Mouse (Mus musculus): ENCODE measurements around the gene Abcf1. TPM values are rescaled to one million over a fixed set of nuclear protein-coding genes. Genes with fewer than 3 reads are reported as not detected.
A peak's percentile ranks its signal among the peaks of the same experiment; 100 is the strongest.
"Not testable (repeated sequence)": the region's sequence is repeated elsewhere in the genome, so short reads cannot be mapped to it uniquely, and the experiment has no call there.

The Abcf1 gene
- 103 and 113 TPM in 2 replicates for polyA plus RNA-seq (2014; fragmentation: Nextera tagmentation; extraction: Ambion mirVana)

- Histone ChIP-seq H3K9ac (ENCODE audit: low read length) (peak within 1 kb of the TSS; percentile 81), H3K4me2 (ENCODE audit: low read depth) (peak within 1 kb of the TSS; percentile 84), H3K4me3 (ENCODE audit: low read depth, low read length) (peak within 1 kb of the TSS; percentile 92), H3K36me3 (ENCODE audit: control insufficient read depth, insufficient read depth, low read length) (peaks cover 10% of the 10 kb centered on the region), H3K27me3 (ENCODE audit: control insufficient read depth, insufficient read depth, low read length) (no peaks in the 10 kb centered on the region), H3K27ac (ENCODE audit: low read depth, low read length) (peak within 1 kb of the TSS; percentile 42; the same call in 1 of the 2 replicates), H3K9me3 (ENCODE audit: control insufficient read depth, low read length) (no peaks in the 10 kb centered on the region), H3K4me1 (ENCODE audit: control insufficient read depth, insufficient read depth, low read length) (peaks cover 7% of the 10 kb centered on the region)
- ATAC-seq (ENCODE audit: insufficient read depth, low FRiP score, low TSS enrichment) = peak; percentile 98
- WGBS = under 1% methylated on average over 68 of the region's 68 CpGs
- peak; percentile 99 for DNase-seq (ENCODE audit: low spot score)
Observed at GRCm38 (mm10) chr17:35969418-35970389, at the start of gene Abcf1. Gene Abcf1, minus strand, starts transcription at chr17:35969761.

DNA sequence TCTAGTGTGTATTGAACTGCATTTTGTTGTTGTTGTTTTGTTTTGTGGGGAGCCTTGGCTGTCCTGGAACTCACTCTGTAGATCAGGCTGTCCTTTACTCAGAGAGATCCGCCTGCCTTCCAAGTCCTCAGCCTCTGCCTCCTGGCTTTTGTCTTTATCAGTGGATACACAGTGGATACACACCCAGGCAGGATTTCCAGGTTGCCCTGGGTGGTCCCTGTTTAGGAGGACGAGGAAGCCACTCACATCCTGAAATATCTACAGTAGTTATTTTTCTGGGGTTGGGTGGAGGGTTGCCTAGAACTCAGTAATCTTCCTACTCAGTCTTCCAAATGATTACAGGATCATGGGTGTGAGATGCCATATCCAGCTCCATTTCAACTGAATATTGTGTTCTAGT, 49.4 kb upstream of the Abcf1 start:
- Histone ChIP-seq H3K36me3 (ENCODE audit: control insufficient read depth, insufficient read depth, low read length) (peaks cover 7% of the 10 kb centered on the region), H3K4me3 (ENCODE audit: low read depth, low read length) (no peak overlapping the region), H3K9me3 (ENCODE audit: control insufficient read depth, low read length) (no peaks in the 10 kb centered on the region), H3K27ac (ENCODE audit: low read depth, low read length) (no peak overlapping the region), H3K9ac (ENCODE audit: low read length) (no peak overlapping the region), H3K4me1 (ENCODE audit: control insufficient read depth, insufficient read depth, low read length) (0 out of 2 replicates have a peak, but pooled peaks cover 2% of the 10 kb centered on the region), H3K4me2 (ENCODE audit: low read depth) (no peak overlapping the region), H3K27me3 (ENCODE audit: control insufficient read depth, insufficient read depth, low read length) (no peaks in the 10 kb centered on the region)
- DNase-seq (ENCODE audit: low spot score) = no peak
- no peak for ATAC-seq (ENCODE audit: insufficient read depth, low FRiP score, low TSS enrichment)
- WGBS = 74% methylated on average over 2 of the region's 2 CpGs

- H3K4me1 ChIP-seq (ENCODE audit: control insufficient read depth, insufficient read depth, low read length) = 0 out of 2 replicates have a peak, but pooled peaks cover 2% of the 10 kb centered on the region
- H3K36me3 ChIP-seq (ENCODE audit: control insufficient read depth, insufficient read depth, low read length) = peaks cover 7% of the 10 kb centered on the region
- no peak overlapping the region for H3K4me3 ChIP-seq (ENCODE audit: low read depth, low read length)
- no peak for ATAC-seq (ENCODE audit: insufficient read depth, low FRiP score, low TSS enrichment)
- H3K9me3 ChIP-seq (ENCODE audit: control insufficient read depth, low read length) = no peaks in the 10 kb centered on the region
- H3K4me2 ChIP-seq (ENCODE audit: low read depth) = no peak overlapping the region
- H3K27me3 ChIP-seq (ENCODE audit: control insufficient read depth, insufficient read depth, low read length) = no peaks in the 10 kb centered on the region
- H3K9ac ChIP-seq (ENCODE audit: low read length) = no peak overlapping the region
- no peak for DNase-seq (ENCODE audit: low spot score)
- WGBS = 90% methylated on average over 5 of the region's 5 CpGs
- H3K27ac ChIP-seq (ENCODE audit: low read depth, low read length) = no peak overlapping the region
Observed at GRCm38 (mm10) chr17:36017046-36017445, 47.5 kb upstream of the Abcf1 start.

DNA sequence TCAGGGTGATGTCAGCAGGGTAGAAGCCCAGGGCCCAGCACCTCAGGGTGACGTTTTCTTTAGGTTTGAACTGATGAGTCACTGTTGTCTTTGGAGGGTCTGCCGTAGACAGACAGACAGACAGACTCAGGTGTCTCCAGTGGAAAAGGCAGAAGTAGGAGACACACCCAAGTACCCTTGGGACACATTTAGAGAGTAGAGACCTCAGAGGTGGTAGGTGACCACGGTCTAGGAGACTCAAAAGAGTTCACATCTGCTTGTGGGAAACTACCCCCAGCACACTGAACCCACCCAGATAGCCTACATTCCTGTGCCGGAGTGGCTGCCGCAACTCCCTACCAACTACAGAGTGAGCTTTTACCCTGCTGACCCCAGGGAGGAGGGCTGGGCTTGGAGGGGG, 45.4 kb upstream of the Abcf1 start:
- ATAC-seq (ENCODE audit: insufficient read depth, low FRiP score, low TSS enrichment) (no peak), DNase-seq (ENCODE audit: low spot score) (no peak)
- no peak overlapping the region for H3K27ac ChIP-seq (ENCODE audit: low read depth, low read length)

GRCm38 (mm10) chr17:36004409-36004808, 34.8 kb upstream of the Abcf1 start:
- 96% methylated on average over 7 of the region's 7 CpGs for WGBS
- not testable (repeated sequence) for H3K4me3 ChIP-seq (ENCODE audit: low read depth, low read length); DNase-seq (ENCODE audit: low spot score)

More for the DNA sequence above, 45.4 kb upstream of the Abcf1 start:
- Histone ChIP-seq H3K27me3 (ENCODE audit: control insufficient read depth, insufficient read depth, low read length) (no peaks in the 10 kb centered on the region), H3K36me3 (ENCODE audit: control insufficient read depth, insufficient read depth, low read length) (peaks cover 7% of the 10 kb centered on the region), H3K9me3 (ENCODE audit: control insufficient read depth, low read length) (no peaks in the 10 kb centered on the region), H3K4me2 (ENCODE audit: low read depth) (no peak overlapping the region), H3K4me3 (ENCODE audit: low read depth, low read length) (no peak overlapping the region), H3K9ac (ENCODE audit: low read length) (no peak overlapping the region), H3K4me1 (ENCODE audit: control insufficient read depth, insufficient read depth, low read length) (no peaks in the 10 kb centered on the region)
- 91% methylated on average over 5 of the region's 5 CpGs for WGBS

GRCm38 (mm10) chr17:36003331-36003730, 33.8 kb upstream of the Abcf1 start:
- Histone ChIP-seq H3K36me3 (ENCODE audit: control insufficient read depth, insufficient read depth, low read length) (peaks cover 2% of the 10 kb centered on the region; the same call in 1 of the 2 replicates), H3K4me2 (ENCODE audit: low read depth) (no peak overlapping the region), H3K9me3 (ENCODE audit: control insufficient read depth, low read length) (no peaks in the 10 kb centered on the region), H3K9ac (ENCODE audit: low read length) (no peak overlapping the region), H3K4me3 (ENCODE audit: low read depth, low read length) (no peak overlapping the region), H3K4me1 (ENCODE audit: control insufficient read depth, insufficient read depth, low read length) (no peaks in the 10 kb centered on the region), H3K27me3 (ENCODE audit: control insufficient read depth, insufficient read depth, low read length) (no peaks in the 10 kb centered on the region), H3K27ac (ENCODE audit: low read depth, low read length) (no peak overlapping the region)
- ATAC-seq (ENCODE audit: insufficient read depth, low FRiP score, low TSS enrichment) (no peak), DNase-seq (ENCODE audit: low spot score) (no peak)
- whole genome bisulfite sequencing = 91% methylated on average over 7 of the region's 7 CpGs

More at GRCm38 (mm10) chr17:36004409-36004808, 34.8 kb upstream of the Abcf1 start:
- H3K4me1 ChIP-seq (ENCODE audit: control insufficient read depth, insufficient read depth, low read length); ATAC-seq (ENCODE audit: insufficient read depth, low FRiP score, low TSS enrichment); H3K36me3 ChIP-seq (ENCODE audit: control insufficient read depth, insufficient read depth, low read length); H3K27me3 ChIP-seq (ENCODE audit: control insufficient read depth, insufficient read depth, low read length); H3K9ac ChIP-seq (ENCODE audit: low read length); H3K9me3 ChIP-seq (ENCODE audit: control insufficient read depth, low read length); H3K4me2 ChIP-seq (ENCODE audit: low read depth); H3K27ac ChIP-seq (ENCODE audit: low read depth, low read length): not testable (repeated sequence)

DNA sequence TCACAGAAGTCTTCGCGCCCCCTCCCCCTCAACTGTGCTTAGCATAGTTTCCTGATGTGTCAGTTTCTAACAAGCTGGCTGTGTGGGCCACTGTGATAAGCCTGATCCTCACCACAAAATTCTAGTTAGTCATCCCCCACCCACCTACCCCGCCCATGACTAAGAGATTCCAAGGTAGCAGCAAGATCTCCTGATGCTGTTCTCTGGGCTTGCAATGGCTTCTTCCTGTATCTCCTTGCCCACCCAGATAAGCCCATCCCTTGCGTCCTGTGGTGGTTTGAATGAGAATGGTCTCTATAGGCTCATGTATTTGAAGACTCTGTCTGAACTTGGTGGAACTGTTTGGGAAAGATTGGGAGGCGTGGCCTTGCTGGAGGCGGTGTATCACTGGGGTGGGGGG, 32.4 kb upstream of the Abcf1 start:
- Histone ChIP-seq H3K27ac (ENCODE audit: low read depth, low read length) (no peak overlapping the region), H3K36me3 (ENCODE audit: control insufficient read depth, insufficient read depth, low read length) (peaks cover 2% of the 10 kb centered on the region; the same call in 1 of the 2 replicates), H3K9me3 (ENCODE audit: control insufficient read depth, low read length) (no peaks in the 10 kb centered on the region), H3K4me3 (ENCODE audit: low read depth, low read length) (no peak overlapping the region), H3K4me2 (ENCODE audit: low read depth) (no peak overlapping the region), H3K4me1 (ENCODE audit: control insufficient read depth, insufficient read depth, low read length) (no peaks in the 10 kb centered on the region), H3K9ac (ENCODE audit: low read length) (no peak overlapping the region), H3K27me3 (ENCODE audit: control insufficient read depth, insufficient read depth, low read length) (no peaks in the 10 kb centered on the region)
- DNase-seq (ENCODE audit: low spot score) (no peak), ATAC-seq (ENCODE audit: insufficient read depth, low FRiP score, low TSS enrichment) (no peak)
- WGBS = 95% methylated on average over 6 of the region's 6 CpGs

- peaks cover 2% of the 10 kb centered on the region; the same call in 1 of the 2 replicates for H3K36me3 ChIP-seq (ENCODE audit: control insufficient read depth, insufficient read depth, low read length)
- H3K4me2 ChIP-seq (ENCODE audit: low read depth) = no peak overlapping the region
- H3K9ac ChIP-seq (ENCODE audit: low read length) = no peak overlapping the region
- H3K4me3 ChIP-seq (ENCODE audit: low read depth, low read length) = no peak overlapping the region
- WGBS = 93% methylated on average over 12 of the region's 12 CpGs
- H3K27me3 ChIP-seq (ENCODE audit: control insufficient read depth, insufficient read depth, low read length) = no peaks in the 10 kb centered on the region
- no peak overlapping the region for H3K27ac ChIP-seq (ENCODE audit: low read depth, low read length)
- ATAC-seq (ENCODE audit: insufficient read depth, low FRiP score, low TSS enrichment) (no peak), DNase-seq (ENCODE audit: low spot score) (no peak)
- H3K4me1 ChIP-seq (ENCODE audit: control insufficient read depth, insufficient read depth, low read length) = no peaks in the 10 kb centered on the region
- no peaks in the 10 kb centered on the region for H3K9me3 ChIP-seq (ENCODE audit: control insufficient read depth, low read length)
Observed at GRCm38 (mm10) chr17:36001121-36001897, 31.7 kb upstream of the Abcf1 start.

All from neural tube, embryonic 11.5 days (tissue).